Mouse (Mus musculus) stomach, embryonic 14.5 days (tissue): ENCODE measurements around the gene Dlx6. TPM values are rescaled to one million over a fixed set of nuclear protein-coding genes. Genes with fewer than 3 reads are reported as not detected.

Experiments
- ATAC-seq: fragments of 200-750 bp; cut with Nextera tagmentation; 2 replicates; pipeline ENCODE4 v1.8.0; 2017; ENCODE audit warnings: low read depth, moderate TSS enrichment; ENCODE audit not compliant: insufficient number of reproducible peaks, insufficient read depth, low FRiP score
- H3K27ac ChIP-seq: fragments of 300-500 bp; sonication (generic); 2 replicates; pipeline ENCODE4 v1.5.1; 2014; ENCODE audit warnings: mild to moderate bottlenecking, low read length, moderate library complexity, mixed read lengths
- H3K27me3 ChIP-seq: fragments of 300-500 bp; sonication (generic); 2 replicates; pipeline ENCODE4 v1.6.1; 2014; ENCODE audit warnings: low read length, control low read depth, mixed read lengths; ENCODE audit not compliant: control insufficient read depth, insufficient read depth
- H3K36me3 ChIP-seq: fragments of 300-500 bp; sonication (generic); 2 replicates; pipeline ENCODE4 v1.6.1; 2014; ENCODE audit warnings: mild to moderate bottlenecking, control low read depth, low read length, moderate library complexity, mixed read lengths; ENCODE audit not compliant: control insufficient read depth, insufficient read depth
- H3K4me1 ChIP-seq: fragments of 300-500 bp; sonication (generic); 2 replicates; pipeline ENCODE4 v1.6.1; 2014; ENCODE audit warnings: low read length, control low read depth, mixed read lengths; ENCODE audit not compliant: control insufficient read depth, insufficient read depth
- H3K4me2 ChIP-seq: fragments of 300-500 bp; sonication (generic); replicated peaks from 2 replicates; pipeline ENCODE4 v1.6.1; 2014; ENCODE audit warnings: low read depth, low read length, control low read depth
- H3K4me3 ChIP-seq: fragments of 300-500 bp; sonication (generic); 2 replicates; pipeline ENCODE4 v1.5.1; 2014; ENCODE audit warnings: low read depth, low read length, control low read depth
- H3K9ac ChIP-seq: fragments of 300-500 bp; sonication (generic); replicated peaks from 2 replicates; pipeline ENCODE4 v1.6.1; 2014; ENCODE audit warnings: low read depth, mild to moderate bottlenecking, control low read depth, low read length, moderate library complexity, mixed read lengths
- H3K9me3 ChIP-seq: fragments of 300-500 bp; sonication (generic); 2 replicates; pipeline ENCODE4 v1.6.1; 2016; ENCODE audit warnings: low read depth, low read length, control low read depth; ENCODE audit not compliant: control insufficient read depth
- WGBS: fragments of 180-500 bp; shearing (Covaris S2); extraction: QIAGEN DNeasy Blood & Tissue Kit; methylation state at CpG from one replicate; pipeline ENCODE4 v1.1.7; 2014; 5-methylcytosine and 5-hydroxymethylcytosine counted together
- polyA plus RNA-seq: library from polyadenylated mRNA; unstranded; fragments of >200 nt; fragmentation: Nextera tagmentation; extraction: Ambion mirVana; gene quantifications from 2 replicates; pipeline ENCODE4 v1.2.1, GENCODE M21; 2014

The Dlx6 gene
- polyA plus RNA-seq, 1 experiment from 2014 or later: 0.42 TPM

GRCm38 (mm10) chr6:6876731-6877130, 13.6 kb downstream of the Dlx6 start:
- Histone ChIP-seq H3K27me3 (peaks cover 77% of the 10 kb centered on the region), H3K4me3 (no peak overlapping the region), H3K4me1 (no peaks in the 10 kb centered on the region), H3K36me3 (no peaks in the 10 kb centered on the region), H3K9me3 (no peaks in the 10 kb centered on the region), H3K4me2 (no peak overlapping the region), H3K27ac (no peak overlapping the region), H3K9ac (no peak overlapping the region)
- ATAC-seq: no peak
- 11% methylated on average over 7 of the region's 7 CpGs for WGBS

- H3K27ac ChIP-seq: no peak overlapping the region
- no peak for ATAC-seq
- no peak overlapping the region for H3K4me2 ChIP-seq
These were observed 14.3 kb downstream of the Dlx6 start for GRCm38 (mm10) chr6:6877346-6877910.

GRCm38 (mm10) chr6:6877981-6878840, 15.1 kb downstream of the Dlx6 start:
- no peak overlapping the region for H3K9ac ChIP-seq
- H3K27me3 ChIP-seq: peaks cover 76% of the 10 kb centered on the region
- no peaks in the 10 kb centered on the region for H3K36me3 ChIP-seq
- H3K4me1 ChIP-seq: no peaks in the 10 kb centered on the region
- ATAC-seq: no peak
- WGBS: 3% methylated on average over 34 of the region's 34 CpGs
- 0 out of 2 replicates have a peak overlapping the region, but pooled peaks have one; percentile 2 for H3K4me3 ChIP-seq
- H3K27ac ChIP-seq: no peak overlapping the region
- no peaks in the 10 kb centered on the region for H3K9me3 ChIP-seq
- H3K4me2 ChIP-seq: no peak overlapping the region

More at GRCm38 (mm10) chr6:6877346-6877910, 14.3 kb downstream of the Dlx6 start:
- H3K4me3 ChIP-seq: no peak overlapping the region
- H3K9ac ChIP-seq: no peak overlapping the region
- peaks cover 75% of the 10 kb centered on the region for H3K27me3 ChIP-seq
- H3K4me1 ChIP-seq: no peaks in the 10 kb centered on the region
- H3K9me3 ChIP-seq: no peaks in the 10 kb centered on the region
- H3K36me3 ChIP-seq: no peaks in the 10 kb centered on the region
- 13% methylated on average over 5 of the region's 5 CpGs for WGBS

GRCm38 (mm10) chr6:6878841-6879291, 15.7 kb downstream of the Dlx6 start:
- no peaks in the 10 kb centered on the region for H3K36me3 ChIP-seq
- H3K27ac ChIP-seq: no peak overlapping the region
- 0% methylated on average over 14 of the region's 14 CpGs for WGBS
- no peaks in the 10 kb centered on the region for H3K9me3 ChIP-seq
- H3K27me3 ChIP-seq: peaks cover 75% of the 10 kb centered on the region
- H3K9ac ChIP-seq: no peak overlapping the region
- ATAC-seq: no peak
- 0 out of 2 replicates have a peak overlapping the region, but pooled peaks have one; percentile 2 for H3K4me3 ChIP-seq
- no peaks in the 10 kb centered on the region for H3K4me1 ChIP-seq
- no peak overlapping the region for H3K4me2 ChIP-seq

- no peak overlapping the region for H3K27ac ChIP-seq
- no peaks in the 10 kb centered on the region for H3K36me3 ChIP-seq
- no peaks in the 10 kb centered on the region for H3K4me1 ChIP-seq
- peak overlapping the region; percentile 10 for H3K4me3 ChIP-seq
- H3K27me3 ChIP-seq: peaks cover 68% of the 10 kb centered on the region
- no peak overlapping the region for H3K9ac ChIP-seq
- no peaks in the 10 kb centered on the region for H3K9me3 ChIP-seq
- WGBS: 3% methylated on average over 44 of the region's 44 CpGs
- no peak for ATAC-seq
- H3K4me2 ChIP-seq: no peak overlapping the region
These were observed 16.5 kb downstream of the Dlx6 start for GRCm38 (mm10) chr6:6879371-6880325.

- ATAC-seq: no peak
- no peaks in the 10 kb centered on the region for H3K36me3 ChIP-seq
- H3K4me1 ChIP-seq: no peaks in the 10 kb centered on the region
- H3K4me2 ChIP-seq: peak overlapping the region; percentile 48; the same call in 1 of the 2 replicates
- H3K9me3 ChIP-seq: no peaks in the 10 kb centered on the region
- H3K9ac ChIP-seq: no peak overlapping the region
- under 1% methylated on average over 24 of the region's 24 CpGs for WGBS
- no peak overlapping the region for H3K27ac ChIP-seq
- H3K27me3 ChIP-seq: peaks cover 61% of the 10 kb centered on the region
- H3K4me3 ChIP-seq: peak overlapping the region; percentile 41
These were observed 17.4 kb downstream of the Dlx6 start for GRCm38 (mm10) chr6:6880361-6881114.

GRCm38 (mm10) chr6:6881115-6881637, 18.0 kb downstream of the Dlx6 start:
- no peaks in the 10 kb centered on the region for H3K4me1 ChIP-seq
- peak overlapping the region; percentile 41 for H3K4me3 ChIP-seq
- H3K27ac ChIP-seq: no peak overlapping the region
- ATAC-seq: no peak
- H3K36me3 ChIP-seq: no peaks in the 10 kb centered on the region
- H3K4me2 ChIP-seq: peak overlapping the region; percentile 48
- no peaks in the 10 kb centered on the region for H3K9me3 ChIP-seq
- no peak overlapping the region for H3K9ac ChIP-seq
- H3K27me3 ChIP-seq: peaks cover 60% of the 10 kb centered on the region
- WGBS: under 1% methylated on average over 30 of the region's 30 CpGs
